Mouse (Mus musculus) brain, adult 10 weeks (tissue): Measurements from ENCODE around the gene Gyg. TPM values are rescaled to one million over a fixed set of nuclear protein-coding genes. Genes with fewer than 3 reads are reported as not detected.

Experiments used
- polyA plus RNA-seq: library from polyadenylated mRNA; stranded (reverse); fragments of 350-450 nt; fragmentation: Illumina TruSeq; extraction: RNeasy Lipid Tissue Mini Kit (QIAGEN cat#74804); gene quantifications from one replicate; pipeline ENCODE4 v1.2.3, GENCODE M21; 2015; ENCODE audit warnings: low read depth, low replicate concordance

Gyg gene
- polyA plus RNA-seq, result 43.8 TPM

DNA sequence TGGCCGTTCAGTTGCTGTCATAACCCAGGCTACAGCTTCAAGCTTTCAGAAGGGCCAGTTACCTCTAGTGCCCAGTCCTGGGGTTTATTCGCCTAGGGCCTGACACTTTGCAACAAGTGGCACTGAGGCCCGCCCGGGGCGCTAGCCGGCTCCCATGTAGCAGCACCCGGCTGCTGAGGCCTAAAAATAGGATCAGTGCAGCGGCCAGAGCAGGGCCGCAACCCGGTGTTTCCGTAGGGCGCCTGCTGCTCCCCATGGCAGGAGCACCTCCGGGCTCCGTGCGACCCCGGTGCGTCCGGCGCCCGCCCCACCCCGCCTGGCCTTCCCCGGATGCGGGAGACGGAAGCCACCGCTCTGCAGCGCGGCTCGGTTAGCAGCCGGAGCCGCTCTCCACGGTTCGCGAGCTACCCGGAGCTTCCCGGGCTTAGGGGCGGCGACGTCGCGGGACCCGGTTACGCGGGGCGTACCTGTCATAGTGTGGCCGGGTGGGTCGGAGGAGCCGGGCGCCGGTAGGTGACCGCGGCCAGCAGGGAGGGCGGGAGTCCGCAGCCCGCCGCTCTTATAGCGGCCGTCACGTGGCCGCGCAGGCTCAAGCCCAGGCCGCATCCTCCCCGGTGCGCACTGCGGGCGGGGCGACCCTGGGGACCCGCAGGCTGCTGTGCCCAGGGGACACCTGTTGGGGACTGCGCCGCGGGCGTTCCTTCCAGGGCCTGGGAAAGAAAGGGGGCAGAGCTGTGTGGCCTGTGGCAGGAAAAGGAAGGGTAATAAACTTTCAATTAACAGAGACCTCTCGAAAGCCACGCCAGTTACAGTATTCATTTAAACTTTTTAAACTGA, at the start of gene Gyg:
Gyg (minus strand) TSS at position 787 of the 837 bp plus-strand sequence.

Other genes with a start within 250 kb of the Gyg start
- gene Cp, start 198.3 kb downstream of the Gyg start, polyA plus RNA-seq, result 13.2 TPM
- 14.1 TPM for gene Hps3, start 120.0 kb downstream of the Gyg start, polyA plus RNA-seq
- gene Hltf, start 97.5 kb downstream of the Gyg start, polyA plus RNA-seq, result 17.5 TPM
- gene Cpa3, start 86.9 kb upstream of the Gyg start, polyA plus RNA-seq, result not detected
- not detected for gene Cpb1, start 120.4 kb upstream of the Gyg start, polyA plus RNA-seq
- gene Agtr1b, start 211.9 kb upstream of the Gyg start, polyA plus RNA-seq, result 0.28 TPM